Mouse (Mus musculus) testis, adult 2 months (tissue): ENCODE results near the gene Snx13. TPM values are rescaled to one million over a fixed set of nuclear protein-coding genes. Genes with fewer than 3 reads are reported as not detected.

Source experiments
- H3K27ac ChIP-seq: fragments of 200-500 bp; 2 replicates; pipeline ENCODE4 v1.5.1; 2012; ENCODE audit warnings: low read depth, low read length; ENCODE audit not compliant: control insufficient read depth, insufficient read depth
- H3K27me3 ChIP-seq: fragments of 200-500 bp; 2 replicates; pipeline ENCODE4 v1.6.1; 2012; ENCODE audit warnings: mild to moderate bottlenecking, low read length, moderate library complexity; ENCODE audit not compliant: control insufficient read depth, insufficient read depth
- H3K36me3 ChIP-seq: fragments of 200-500 bp; 2 replicates; pipeline ENCODE4 v1.6.1; 2012; ENCODE audit warnings: mild to moderate bottlenecking, low read length; ENCODE audit not compliant: control insufficient read depth, insufficient read depth
- H3K4me1 ChIP-seq: fragments of 200-500 bp; 2 replicates; pipeline ENCODE4 v1.6.1; 2012; ENCODE audit warnings: low read length; ENCODE audit not compliant: control insufficient read depth, insufficient read depth
- H3K4me3 ChIP-seq: fragments of 200-500 bp; 2 replicates; pipeline ENCODE4 v1.5.1; 2012; ENCODE audit warnings: low read depth, mild to moderate bottlenecking, low read length, moderate library complexity, mixed read lengths; ENCODE audit not compliant: control insufficient read depth
- CTCF ChIP-seq: fragments of 200-500 bp; IDR thresholded peaks from 2 replicates; pipeline ENCODE4 v1.5.1; 2012; ENCODE audit warnings: low read depth, mild to moderate bottlenecking, inconsistent platforms, low read length, moderate library complexity; ENCODE audit not compliant: control insufficient read depth, insufficient read depth, insufficient replicate concordance
- POLR2A ChIP-seq: fragments of 200-500 bp; IDR thresholded peaks from 2 replicates; pipeline ENCODE4 v1.6.1; 2012; ENCODE audit warnings: low read depth, mild to moderate bottlenecking, inconsistent platforms, low read length, moderate library complexity; ENCODE audit not compliant: control insufficient read depth
- polyA plus RNA-seq: library from polyadenylated mRNA; depleted of rRNA; stranded (reverse); fragments of >200 nt; gene quantifications from 2 replicates; pipeline ENCODE4 v1.2.3, GENCODE M21; 2012

Gene Snx13
- polyA plus RNA-seq, 1 experiment = 12.0 TPM

DNA sequence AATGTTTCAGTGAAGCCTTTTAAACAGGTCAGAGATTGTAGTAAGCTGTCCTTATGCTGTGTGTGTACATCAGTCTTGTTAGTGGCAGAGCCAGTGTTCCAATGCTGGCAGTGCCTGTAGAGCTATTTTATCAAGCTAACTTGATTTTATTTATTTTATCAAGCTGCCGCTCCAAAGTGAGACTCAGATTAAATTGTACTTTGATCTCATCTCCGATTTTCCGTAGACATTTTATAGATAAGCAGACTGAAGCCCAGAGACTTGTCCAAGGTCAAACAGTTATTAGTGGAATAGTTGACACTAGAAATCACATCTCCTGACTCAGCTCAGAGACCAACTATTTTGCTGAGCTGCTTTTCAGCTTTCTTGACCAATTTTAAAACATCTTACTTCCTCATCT, 1.9 kb downstream of the Snx13 start:
- no peaks in the 10 kb centered on the region for H3K36me3 ChIP-seq
- no peak overlapping the region for H3K27ac ChIP-seq
- TF ChIP-seq CTCF (no peak), POLR2A (no peak)
- H3K4me1 ChIP-seq = no peaks in the 10 kb centered on the region
- H3K27me3 ChIP-seq = no peaks in the 10 kb centered on the region
- H3K4me3 ChIP-seq = no peak overlapping the region

DNA sequence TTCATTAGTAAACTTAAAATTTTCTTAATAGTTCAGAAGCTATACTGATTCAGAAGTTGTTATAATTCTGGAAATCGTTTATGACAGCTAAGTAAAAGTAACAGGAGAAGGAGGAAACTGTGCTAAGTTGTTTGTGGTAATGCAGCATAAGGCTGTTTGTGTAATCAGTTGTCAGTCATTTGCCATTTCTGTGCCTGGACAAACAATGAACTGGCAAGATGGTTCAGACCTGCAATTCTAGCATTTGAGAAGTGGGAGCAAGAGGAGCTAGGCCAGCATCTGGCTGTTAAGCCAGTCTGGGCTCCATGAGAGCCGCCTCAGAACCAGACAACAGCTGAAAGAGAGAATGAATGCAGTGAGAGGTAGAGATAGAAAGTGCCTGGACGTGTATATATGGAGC, 3.5 kb downstream of the Snx13 start:
- H3K27me3 ChIP-seq = no peaks in the 10 kb centered on the region
- H3K4me3 ChIP-seq = no peak overlapping the region
- no peak overlapping the region for H3K27ac ChIP-seq
- no peaks in the 10 kb centered on the region for H3K36me3 ChIP-seq
- no peaks in the 10 kb centered on the region for H3K4me1 ChIP-seq
- TF ChIP-seq CTCF = no peak
- no peak for TF ChIP-seq POLR2A

- no peak for TF ChIP-seq CTCF
- TF ChIP-seq POLR2A = no peak
- Histone ChIP-seq H3K4me1 (no peaks in the 10 kb centered on the region), H3K4me3 (no peak overlapping the region), H3K27me3 (no peaks in the 10 kb centered on the region), H3K36me3 (no peaks in the 10 kb centered on the region), H3K27ac (no peak overlapping the region)
These were observed 4.2 kb downstream of the Snx13 start for GRCm38 (mm10) chr12:35050964-35051758.

DNA sequence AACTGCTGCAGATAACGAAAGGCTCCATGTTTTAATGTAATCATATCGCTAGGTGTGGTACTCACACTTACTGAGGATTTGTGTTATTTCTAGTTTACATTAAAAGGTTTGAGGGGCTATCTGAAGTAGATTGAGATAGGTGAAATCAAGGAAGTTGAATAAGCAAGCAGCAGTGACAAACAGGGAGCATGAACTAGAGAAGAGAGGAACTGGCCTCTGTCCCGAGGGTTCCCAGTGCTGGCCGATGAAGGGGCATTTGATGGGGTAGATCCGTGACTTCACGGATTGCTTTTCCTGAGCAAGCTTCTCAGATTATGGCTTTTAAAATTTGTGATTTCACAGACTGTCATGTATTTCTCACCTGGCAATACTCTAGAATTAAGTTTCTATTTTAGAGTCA, 7.4 kb downstream of the Snx13 start:
- TF ChIP-seq CTCF = no peak
- no peak for TF ChIP-seq POLR2A
- no peaks in the 10 kb centered on the region for H3K4me1 ChIP-seq
- no peak overlapping the region for H3K27ac ChIP-seq
- no peaks in the 10 kb centered on the region for H3K27me3 ChIP-seq
- no peak overlapping the region for H3K4me3 ChIP-seq
- H3K36me3 ChIP-seq = no peaks in the 10 kb centered on the region

DNA sequence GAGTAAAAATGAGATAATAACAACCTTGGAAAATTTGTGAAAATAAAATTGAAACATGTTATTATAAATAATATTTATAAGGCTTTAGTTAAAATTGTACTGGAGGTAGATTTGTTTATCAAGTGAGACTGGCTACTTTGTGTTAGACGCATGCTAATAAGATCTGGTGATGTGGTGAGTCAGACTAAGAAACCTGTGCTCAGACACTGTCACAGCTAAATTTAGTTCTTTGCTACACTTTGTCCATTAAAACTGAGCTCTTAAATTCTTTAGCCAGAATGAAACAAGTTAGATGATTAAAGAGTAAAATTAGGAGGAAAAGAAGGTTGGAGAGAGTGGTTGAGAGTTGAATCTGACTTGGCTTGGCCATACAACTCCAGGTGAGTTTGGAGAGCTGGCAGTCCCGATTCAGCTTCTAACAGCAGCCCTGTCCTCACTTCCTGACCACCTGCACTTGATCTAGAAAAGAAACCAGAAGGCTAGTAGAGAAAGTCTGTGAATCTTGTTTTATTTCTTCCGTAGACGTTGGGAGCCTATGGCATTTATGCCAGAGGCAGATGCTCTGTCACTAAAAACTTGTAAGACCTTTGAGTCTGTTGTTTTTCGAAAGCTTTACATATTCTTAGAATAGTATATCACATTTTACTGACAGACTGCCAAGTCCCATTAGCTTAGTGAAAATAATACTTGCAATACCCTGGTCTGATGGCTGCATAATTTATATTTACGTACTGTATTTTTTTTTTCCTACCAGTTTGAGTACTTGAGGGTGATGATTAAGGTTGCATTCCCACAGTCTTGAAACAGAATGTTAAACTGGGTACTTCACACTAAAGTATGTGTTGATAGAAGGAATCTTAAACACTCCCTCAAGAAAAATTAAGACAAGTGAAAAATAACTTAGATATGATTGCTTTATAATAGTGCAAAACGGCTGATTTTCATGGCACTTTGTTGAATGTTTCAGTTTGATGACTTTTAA, 8.4 kb downstream of the Snx13 start:
- no peak for TF ChIP-seq POLR2A
- TF ChIP-seq CTCF = no peak
- H3K27ac ChIP-seq = no peak overlapping the region

DNA sequence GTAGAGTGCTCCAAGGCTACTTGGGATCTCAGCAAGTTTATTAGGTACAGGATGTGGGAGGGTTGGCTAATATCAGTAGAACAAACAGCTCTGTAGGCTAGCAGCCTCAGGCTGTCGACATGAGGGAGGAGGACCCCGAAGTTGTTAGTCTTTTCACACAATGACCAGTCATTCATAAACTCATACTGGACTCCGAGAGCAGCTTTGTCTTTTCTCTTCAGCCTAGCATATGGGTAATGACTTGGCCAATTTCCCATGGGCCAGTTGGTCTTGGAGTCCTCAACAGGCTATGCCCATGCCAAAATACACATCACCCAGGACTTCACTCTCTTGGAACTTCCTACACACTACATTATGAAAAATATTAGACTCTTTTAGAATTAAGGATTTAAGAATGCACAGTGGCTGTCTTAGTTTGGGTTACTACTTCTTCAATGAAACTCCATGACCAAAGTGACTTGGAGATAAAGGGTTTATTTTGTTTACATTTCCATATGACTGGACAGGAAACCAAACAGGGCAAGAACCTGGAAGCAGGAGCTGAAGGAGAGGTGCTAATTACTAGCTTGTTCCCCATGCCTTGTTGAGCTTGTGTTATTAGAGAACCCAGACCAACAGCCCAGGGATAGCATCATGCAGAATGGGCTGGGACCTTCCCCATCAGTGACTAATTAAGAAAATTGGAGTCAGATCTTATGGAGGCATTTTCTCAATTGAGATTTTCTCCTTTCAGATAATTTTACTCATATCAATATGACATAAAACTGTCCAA, 16.9 kb downstream of the Snx13 start:
- H3K4me1 ChIP-seq = no peaks in the 10 kb centered on the region
- TF ChIP-seq POLR2A (no peak), CTCF (no peak)
- H3K27me3 ChIP-seq = no peaks in the 10 kb centered on the region
- H3K4me3 ChIP-seq = no peak overlapping the region
- no peaks in the 10 kb centered on the region for H3K36me3 ChIP-seq
- H3K27ac ChIP-seq = 0 out of 2 replicates have a peak overlapping the region, but pooled peaks have one; percentile 4

More for the DNA sequence above, 8.4 kb downstream of the Snx13 start:
- no peaks in the 10 kb centered on the region for H3K4me1 ChIP-seq
- no peak overlapping the region for H3K4me3 ChIP-seq
- H3K27me3 ChIP-seq = no peaks in the 10 kb centered on the region
- H3K36me3 ChIP-seq = no peaks in the 10 kb centered on the region
